In genomic region chr5:110979011-110979860, GRCm38 (mm10) we compare ENCODE assay signal across 8 mouse cellular contexts.
DNase-seq lines count a peak whose midpoint lies in the region; ATAC-seq and TF ChIP-seq lines count a peak whose summit lies in the region.

No protein-coding gene starts in this region.

- H3K9me3 ChIP-seq in intestine, embryonic 16.5 days (ENCODE audit: control insufficient read depth, low read length) = no peaks in the 10 kb centered on the region
- no peaks in the 10 kb centered on the region for H3K9me3 ChIP-seq in liver, embryonic 14.5 days (ENCODE audit: control insufficient read depth, low read length)

- ATAC-seq in granulocyte monocyte progenitor cell, adult 5-6 weeks (replicated peaks; ENCODE audit: poor library complexity, severe bottlenecking) = peak; percentile 45
- ATAC-seq in intestine, embryonic 16.5 days = peak; percentile 72
- ATAC-seq in liver, embryonic 14.5 days (ENCODE audit: insufficient read depth) = no peak

- H3K27ac ChIP-seq in cortical plate, adult 2 months (ENCODE audit: insufficient read depth, low read length) = peak overlapping the region; percentile 77
- peak overlapping the region; percentile 91 for H3K27ac ChIP-seq in intestine, embryonic 16.5 days (ENCODE audit: low read length)
- H3K27ac ChIP-seq in liver, embryonic 14.5 days = no peak overlapping the region
- H3K27ac ChIP-seq in thymus, adult 2 months (ENCODE audit: control insufficient read depth, insufficient read depth, low read length) = no peak overlapping the region

- H3K4me2 ChIP-seq in intestine, embryonic 16.5 days (ENCODE audit: low read depth, low read length) = peak overlapping the region; percentile 95
- peak overlapping the region; percentile 65 for H3K4me2 ChIP-seq in liver, embryonic 14.5 days (ENCODE audit: low read depth)

- H3K4me3 ChIP-seq in cortical plate, adult 2 months (ENCODE audit: insufficient read depth, low read length) = peak overlapping the region; percentile 88
- H3K4me3 ChIP-seq in intestine, embryonic 16.5 days (ENCODE audit: low read length) = peak overlapping the region; percentile 75
- peak overlapping the region; percentile 54 to 60 for H3K4me3 ChIP-seq in liver, embryonic 14.5 days (ENCODE audit: insufficient read depth in 1 of 2, low read depth in 2 of 2, low read length in 2 of 2)
- H3K4me3 ChIP-seq in thymus, adult 2 months (ENCODE audit: control insufficient read depth, insufficient read depth, low read length) = peak overlapping the region; percentile 67

- under 1% methylated on average over 102 of the region's 104 CpGs for WGBS in intestine, embryonic 16.5 days
- WGBS in liver, embryonic 14.5 days (ENCODE audit: insufficient replicate concordance) = under 1% methylated on average over 104 of the region's 104 CpGs
- WGBS in thymus, adult 2 months = under 1% methylated on average over 104 of the region's 104 CpGs

- H3K9ac ChIP-seq in intestine, embryonic 16.5 days (ENCODE audit: low read depth, low read length) = peak overlapping the region; percentile 82
- peak overlapping the region; percentile 45 for H3K9ac ChIP-seq in liver, embryonic 14.5 days (replicated peaks)

- no peak for TF ChIP-seq POLR2A in cortical plate, adult 2 months (IDR thresholded peaks at IDR 0.05; ENCODE audit: extremely low read depth, insufficient read depth, low read length)
- TF ChIP-seq POLR2A in thymus, adult 2 months (IDR thresholded peaks at IDR 0.05; ENCODE audit: control insufficient read depth, extremely low read depth, insufficient read depth, low read length, poor library complexity) = no peak

- no peak for TF ChIP-seq EP300 in liver, embryonic 14.5 days (IDR thresholded peaks at IDR 0.05; ENCODE audit: low read depth)

- H3K4me1 ChIP-seq in cortical plate, adult 2 months (ENCODE audit: control insufficient read depth, insufficient read depth, low read length) = no peaks in the 10 kb centered on the region; the same call in 1 of the 2 replicates
- H3K4me1 ChIP-seq in intestine, embryonic 16.5 days (ENCODE audit: control insufficient read depth, insufficient read depth, low read length) = peaks cover 5% of the 10 kb centered on the region; the same call in 1 of the 2 replicates
- H3K4me1 ChIP-seq in liver, embryonic 14.5 days (replicated peaks; ENCODE audit: control insufficient read depth in 2 of 2, insufficient read depth in 2 of 2, low read length in 1 of 2) = no peaks in the 10 kb centered on the region
- no peaks in the 10 kb centered on the region; the same call in 1 of the 2 replicates for H3K4me1 ChIP-seq in thymus, adult 2 months (replicated peaks; ENCODE audit: control insufficient read depth, insufficient read depth, low read length)

- H3K36me3 ChIP-seq in intestine, embryonic 16.5 days (ENCODE audit: control insufficient read depth, insufficient read depth, low read length) = no peaks in the 10 kb centered on the region
- H3K36me3 ChIP-seq in liver, embryonic 14.5 days (replicated peaks; ENCODE audit: control insufficient read depth, insufficient read depth, low read depth) = no peaks in the 10 kb centered on the region
- no peaks in the 10 kb centered on the region for H3K36me3 ChIP-seq in thymus, adult 2 months (ENCODE audit: control insufficient read depth, insufficient read depth, low read length)

- TF ChIP-seq CTCF in cortical plate, adult 2 months (IDR thresholded peaks at IDR 0.05; ENCODE audit: extremely low read depth, insufficient read depth, low read length) = no peak
- TF ChIP-seq CTCF in liver, embryonic 14.5 days (IDR thresholded peaks at IDR 0.05; ENCODE audit: low read depth) = no peak
- no peak for TF ChIP-seq CTCF in thymus, adult 2 months (IDR thresholded peaks at IDR 0.05; ENCODE audit: borderline replicate concordance, control insufficient read depth, extremely low read depth, insufficient read depth, low read length, poor library complexity)

- DNase-seq in spleen, adult 18-20 months = peak; percentile 45 to 63
- no peak for DNase-seq in spleen, adult 12 weeks (ENCODE audit: low spot score)
- no peak for DNase-seq in liver, embryonic 14.5 days (ENCODE audit: low read depth in 3 of 3, low spot score in 3 of 3)
- peak; percentile 74 for DNase-seq in neural tube, embryonic 10.5 days (ENCODE audit: extremely low spot score, low spot score)
- DNase-seq in thymus, adult 2 months = peak; percentile 57

- no peaks in the 10 kb centered on the region for H3K27me3 ChIP-seq in intestine, embryonic 16.5 days (replicated peaks; ENCODE audit: control insufficient read depth, insufficient read depth, low read length)
- H3K27me3 ChIP-seq in liver, embryonic 14.5 days (ENCODE audit: control insufficient read depth, insufficient read depth, low read length) = peaks cover 39% of the 10 kb centered on the region
- peaks cover 2% of the 10 kb centered on the region; the same call in 1 of the 2 replicates for H3K27me3 ChIP-seq in thymus, adult 2 months (ENCODE audit: control insufficient read depth, insufficient read depth, low read length)

Comparison
In these comparisons a context has a peak if more than half of its experiments do, and no peak if none do; other contexts are left out.
1. DNase-seq: peak in spleen, adult 18-20 months (2 of 2), neural tube, embryonic 10.5 days (single experiment) and thymus, adult 2 months (single experiment); none in spleen, adult 12 weeks (single experiment) and liver, embryonic 14.5 days (0 of 3).
2. H3K27ac ChIP-seq: peak in cortical plate, adult 2 months (single experiment) and intestine, embryonic 16.5 days (single experiment); none in liver, embryonic 14.5 days (single experiment) and thymus, adult 2 months (single experiment).
3. Peak in every context shown above with its lines, with median percentiles within 50 percentile points of each other: H3K4me3 ChIP-seq.